Mouse (Mus musculus) telencephalon, adult 2 months (tissue): ENCODE results near the gene Kat5.
A peak's percentile ranks its signal among the peaks of the same experiment; 100 is the strongest.

Experiments
- DNase-seq: peaks from one replicate; pipeline ENCODE4 v3.0.0-alpha.2; 2011; ENCODE audit warnings: low read depth, low spot score

Gene Kat5

DNA sequence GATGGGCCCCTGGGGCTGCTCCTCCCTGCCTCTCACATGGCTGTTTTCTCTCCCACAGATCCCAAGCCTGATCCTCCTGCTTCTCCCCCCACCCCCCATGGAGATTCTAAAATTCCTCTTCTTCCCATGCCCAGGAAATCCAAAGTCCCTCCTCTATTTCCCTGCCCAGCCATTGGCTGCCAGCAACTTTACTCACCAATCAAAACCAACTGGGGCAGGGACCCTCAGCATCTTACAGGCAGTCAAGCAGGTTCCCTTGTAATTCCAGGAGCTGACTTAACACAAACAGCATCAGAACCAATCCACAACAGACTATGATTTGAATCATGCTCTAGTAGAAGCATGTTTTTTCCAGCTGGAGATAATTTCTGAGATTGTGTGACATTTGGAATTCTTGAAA is 19.9 kb upstream of the Kat5 start:
- DNase-seq = no peak

DNA sequence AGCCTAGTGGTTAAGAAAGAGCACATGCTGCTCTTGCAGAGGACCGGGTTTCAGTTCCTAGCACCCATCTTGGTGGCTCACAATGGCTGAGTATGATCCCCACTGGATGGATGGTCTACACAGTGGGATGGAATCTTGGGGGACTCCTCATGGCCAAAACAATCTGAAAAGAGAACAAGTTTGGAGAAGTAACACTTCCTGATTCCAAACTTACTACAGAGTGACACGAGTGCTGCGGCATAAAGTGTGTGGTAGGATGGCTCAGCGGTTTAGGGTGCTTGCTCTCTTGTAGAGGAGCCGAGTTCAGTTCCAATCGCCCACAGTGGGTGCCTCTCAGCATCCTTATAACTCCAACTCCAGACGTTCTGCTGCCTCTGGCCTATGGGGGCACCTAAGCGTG is 15.3 kb upstream of the Kat5 start:
- no peak for DNase-seq

- no peak for DNase-seq
These were observed 11.8 kb upstream of the Kat5 start for GRCm38 (mm10) chr19:5621884-5622283.

DNA sequence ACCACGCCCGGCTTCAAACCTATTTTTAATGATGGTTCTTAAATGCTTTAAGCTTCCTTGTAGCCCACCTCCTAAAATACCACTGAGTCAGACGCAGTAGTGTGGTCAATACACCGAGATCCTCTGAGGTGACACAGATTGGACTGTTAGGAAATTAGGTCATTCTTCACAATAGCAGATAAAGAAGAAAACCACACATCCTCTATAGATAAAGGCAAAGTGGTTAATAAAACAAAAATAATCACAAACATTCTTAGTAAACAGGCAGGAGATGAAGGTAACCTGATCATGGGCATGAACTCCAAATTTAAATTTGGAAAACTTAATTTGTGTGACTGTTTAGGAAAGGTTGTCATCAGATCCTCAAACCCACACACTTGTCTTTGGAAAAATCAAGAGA is 10.0 kb upstream of the Kat5 start:
- no peak for DNase-seq

- DNase-seq = no peak
These were observed 4.9 kb upstream of the Kat5 start for GRCm38 (mm10) chr19:5614953-5615352.

- DNase-seq = no peak
These were observed 2.9 kb upstream of the Kat5 start for GRCm38 (mm10) chr19:5612762-5613411.

GRCm38 (mm10) chr19:5611973-5612372 is 1.9 kb upstream of the Kat5 start:
- DNase-seq = no peak

GRCm38 (mm10) chr19:5609171-5609546 is 878 bp downstream of the Kat5 start:
- DNase-seq = no peak

DNA sequence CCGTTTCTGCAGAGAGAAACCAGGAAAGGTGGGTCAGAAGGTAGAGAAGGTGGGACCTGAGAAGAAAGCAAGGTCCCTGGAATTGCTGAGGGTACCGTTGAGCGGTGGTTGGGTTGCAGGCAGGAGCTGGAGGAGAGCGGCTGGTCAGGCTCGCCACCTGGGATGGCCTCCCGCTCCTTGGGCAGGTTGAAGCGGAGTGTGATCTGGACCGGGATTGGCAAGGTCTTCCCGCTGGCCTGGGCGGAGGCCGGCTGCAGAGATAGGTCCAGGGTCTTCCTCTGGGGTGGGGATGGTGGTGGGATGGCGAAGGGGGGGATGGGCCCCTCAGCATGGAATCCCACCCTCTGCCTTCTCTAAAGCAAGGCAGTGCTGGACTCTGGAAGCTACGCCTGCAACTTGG is 1.3 kb downstream of the Kat5 start:
- DNase-seq = no peak

GRCm38 (mm10) chr19:5607705-5608410 is 2.2 kb downstream of the Kat5 start:
- DNase-seq = no peak

DNA sequence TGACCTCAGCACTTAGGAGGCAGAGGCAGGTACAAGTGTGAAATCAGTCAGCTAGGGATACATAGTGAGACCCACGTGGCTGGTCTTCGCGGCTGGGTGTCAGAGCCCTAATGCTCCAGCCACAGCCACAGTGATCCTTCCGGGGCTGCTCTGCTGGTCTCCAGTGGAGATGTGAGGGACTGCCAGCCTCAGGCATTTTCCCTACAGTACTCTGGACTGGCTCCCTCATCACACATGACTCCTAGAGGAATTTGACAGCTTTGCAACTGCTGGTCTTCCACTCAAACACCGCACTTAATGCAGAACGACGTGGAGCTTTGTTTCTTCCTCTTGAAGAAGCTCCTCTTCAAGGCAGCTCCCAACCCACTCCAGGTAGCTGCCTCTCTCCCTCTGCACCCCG is 3.8 kb downstream of the Kat5 start:
- no peak for DNase-seq

- peak; percentile 12 for DNase-seq
These were observed 4.9 kb downstream of the Kat5 start for GRCm38 (mm10) chr19:5605126-5605525.

DNA sequence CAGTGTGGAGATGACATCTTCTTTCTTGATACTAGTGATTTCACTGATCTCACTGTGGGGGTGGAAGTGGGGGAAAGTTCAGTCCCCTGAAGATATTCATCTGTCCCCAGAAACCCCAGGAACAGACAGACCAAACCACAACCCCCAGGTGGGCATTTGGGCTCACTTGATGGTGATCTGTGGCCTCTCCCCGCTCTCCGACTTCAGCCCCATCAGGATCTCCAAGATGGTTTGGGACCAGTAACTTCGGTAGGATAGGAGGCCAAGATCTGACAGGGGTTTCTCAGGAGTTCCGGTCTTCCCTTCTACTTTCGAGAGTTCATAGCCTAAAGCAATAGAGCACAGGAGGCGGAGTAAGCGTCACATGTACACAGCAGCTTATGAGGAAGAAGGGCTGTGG is 6.4 kb downstream of the Kat5 start:
- no peak for DNase-seq

- peak; percentile 90 for DNase-seq
These were observed 8.1 kb downstream of the Kat5 start, which contains the start of gene Rnaseh2c for GRCm38 (mm10) chr19:5601752-5602541. TSS of gene Rnaseh2c (plus strand) at chr19:5601873.

GRCm38 (mm10) chr19:5599224-5599623 is 10.8 kb downstream of the Kat5 start:
- DNase-seq = no peak

GRCm38 (mm10) chr19:5591888-5592287 is 18.1 kb downstream of the Kat5 start:
- DNase-seq = no peak

DNA sequence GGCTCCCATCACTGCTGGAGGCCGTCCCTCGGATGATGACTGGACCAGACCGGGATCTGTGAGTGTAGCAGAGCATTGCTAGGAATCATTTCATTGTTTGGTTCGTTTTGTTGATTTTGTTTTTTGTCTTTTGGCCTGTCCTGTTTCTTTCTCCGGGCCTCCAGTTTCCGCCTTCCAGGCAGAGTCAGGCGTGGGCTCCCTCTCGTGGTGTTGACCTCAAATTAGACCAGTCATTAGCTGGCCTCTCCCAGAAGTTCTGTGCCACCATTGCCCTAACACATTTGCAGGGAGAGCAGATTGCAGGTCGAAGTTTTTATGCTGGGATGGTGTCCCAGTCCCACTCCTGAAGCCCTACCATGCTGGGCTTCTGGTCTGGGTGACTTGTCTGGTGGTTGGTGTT is 20.9 kb downstream of the Kat5 start:
- no peak for DNase-seq

- no peak for DNase-seq
These were observed 28.0 kb downstream of the Kat5 start for GRCm38 (mm10) chr19:5581995-5582394.

GRCm38 (mm10) chr19:5580776-5581175 is 29.3 kb downstream of the Kat5 start:
- no peak for DNase-seq

DNA sequence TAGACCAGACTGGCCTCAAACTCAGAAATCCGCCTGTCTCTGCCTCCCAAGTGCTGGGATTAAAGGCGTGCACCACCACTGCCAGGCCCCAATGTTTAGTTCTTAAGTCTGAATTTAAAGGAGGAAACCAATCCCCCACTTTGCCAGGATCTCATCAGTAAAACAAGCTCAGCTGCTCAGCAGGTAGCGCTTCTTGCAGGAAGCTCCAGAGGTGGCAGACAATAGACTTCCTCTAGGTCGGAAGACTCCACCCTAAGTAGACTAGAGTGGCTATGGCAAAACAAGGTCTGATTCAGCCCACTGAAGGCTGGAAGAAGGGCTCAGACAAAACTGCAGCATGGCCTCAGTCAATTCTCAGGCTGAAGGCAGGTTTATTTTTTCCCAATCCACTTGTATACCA is 30.1 kb downstream of the Kat5 start:
- no peak for DNase-seq

GRCm38 (mm10) chr19:5575336-5575735 is 34.7 kb downstream of the Kat5 start:
- DNase-seq = no peak

DNA sequence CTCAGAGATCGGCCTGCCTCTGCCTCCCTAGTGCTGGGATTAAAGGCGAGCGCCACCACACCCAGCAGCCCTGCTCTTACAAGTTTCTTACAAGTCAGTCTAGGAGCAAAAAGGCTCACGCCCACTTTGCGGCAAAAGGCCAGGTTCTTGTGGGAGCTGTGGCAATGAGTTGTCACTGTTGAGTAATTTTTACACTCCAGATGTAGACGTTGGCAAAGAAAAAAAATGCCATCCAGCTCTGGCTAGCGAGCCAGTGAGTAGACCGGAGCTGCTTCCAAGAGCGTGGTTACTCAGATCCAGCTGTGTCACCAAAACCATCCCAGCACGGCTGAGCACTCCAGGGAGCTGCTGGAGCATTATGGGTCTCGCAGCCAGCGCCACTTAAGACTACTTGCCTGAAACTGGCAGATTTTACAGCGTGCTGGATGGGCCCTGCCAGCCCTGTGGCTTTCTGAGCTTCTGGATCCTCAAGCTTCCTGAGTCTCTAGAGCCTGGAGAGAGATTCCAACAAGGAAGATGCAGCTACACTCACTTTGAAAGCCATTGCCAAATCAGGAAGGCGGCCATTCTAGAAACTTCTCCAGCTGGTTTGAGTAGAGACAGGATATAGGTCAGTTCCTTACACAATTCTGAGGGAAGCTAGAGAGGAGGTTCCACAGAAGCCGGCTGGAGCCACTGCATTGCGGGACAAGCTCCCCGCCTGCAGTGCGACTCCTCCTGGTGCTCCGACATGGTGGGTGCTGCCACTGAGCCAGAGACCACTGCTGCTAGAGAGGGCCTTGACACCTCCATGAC is 37.5 kb downstream of the Kat5 start:
- peak; percentile 74 for DNase-seq
